24 mouse cellular contexts compared by ENCODE assay signal in genomic region chr4:64812812-64813211, GRCm38 (mm10).
"Had no signal": no experiment of that assay in that cellular context is flagged by ENCODE, and none has a peak within 500 bp of the region (broad histone marks: within the 10 kb centered on the region; RNA-seq: fewer than 3 reads in every experiment).

No protein-coding gene starts in this region.

- H3K27ac ChIP-seq: intestine, embryonic 15.5 days; kidney, embryonic 15.5 days; left cerebral cortex, adult 2 months; liver, embryonic 14.5 days; neural tube, embryonic 12.5 days; neural tube, embryonic 15.5 days; stomach, postnatal 0 days had no signal

- H3K4me1 ChIP-seq: intestine, embryonic 15.5 days; kidney, embryonic 15.5 days; megakaryocyte, embryonic 14.5 days; neural tube, embryonic 12.5 days; neural tube, embryonic 15.5 days had no signal

- H3K9ac ChIP-seq: intestine, embryonic 15.5 days; kidney, embryonic 15.5 days; liver, embryonic 14.5 days; liver, postnatal 0 days; lung, embryonic 14.5 days; neural tube, embryonic 12.5 days; neural tube, embryonic 15.5 days had no signal

- DNase-seq: kidney, adult 11 months; kidney, postnatal 36 days; layer of hippocampus, postnatal 36 days; liver, postnatal 0 days; lung, embryonic 14.5 days; lung, postnatal 10 days; lung, postnatal 36 days; midbrain, embryonic 14.5 days; right cerebral cortex, adult 18-20 months; right cerebral cortex, postnatal 14 days; right cerebral cortex, postnatal 4 days; thymus, adult 2 months; thymus, postnatal 14 days; thymus, postnatal 4 days had no signal

- ATAC-seq: intestine, embryonic 15.5 days; liver, postnatal 0 days had no signal

- H3K27me3 ChIP-seq: intestine, embryonic 15.5 days; kidney, embryonic 15.5 days; megakaryocyte, embryonic 14.5 days; neural tube, embryonic 12.5 days; neural tube, embryonic 15.5 days had no signal

- H3K36me3 ChIP-seq: intestine, embryonic 15.5 days; kidney, embryonic 15.5 days; neural tube, embryonic 12.5 days; neural tube, embryonic 15.5 days had no signal

- H3K9me3 ChIP-seq: intestine, embryonic 15.5 days; kidney, embryonic 15.5 days; megakaryocyte, embryonic 14.5 days; neural tube, embryonic 12.5 days; neural tube, embryonic 15.5 days had no signal

- H3K4me3 ChIP-seq: intestine, embryonic 15.5 days; kidney, embryonic 15.5 days; left cerebral cortex, adult 2 months; megakaryocyte, embryonic 14.5 days; neural tube, embryonic 12.5 days; neural tube, embryonic 15.5 days had no signal

- H3K4me2 ChIP-seq: intestine, embryonic 15.5 days; kidney, embryonic 15.5 days; liver, embryonic 11.5 days; lung, embryonic 14.5 days; midbrain, embryonic 11.5 days; neural tube, embryonic 12.5 days; neural tube, embryonic 15.5 days had no signal
